Mouse (Mus musculus) bone marrow, adult 2 months (tissue): ENCODE measurements around the gene Dlst. TPM values are rescaled to one million over a fixed set of nuclear protein-coding genes. Genes with fewer than 3 reads are reported as not detected.

Experiments
- H3K27ac ChIP-seq: fragments of 200-500 bp; 2 replicates; pipeline ENCODE4 v1.5.1; 2012; ENCODE audit warnings: low read depth, mild to moderate bottlenecking, control low read depth, inconsistent platforms, low read length; ENCODE audit not compliant: control insufficient read depth, poor library complexity, insufficient read depth
- H3K4me1 ChIP-seq: fragments of 200-500 bp; 2 replicates; pipeline ENCODE4 v1.6.1; 2011; ENCODE audit warnings: low read length; ENCODE audit not compliant: control insufficient read depth, insufficient read depth
- H3K4me3 ChIP-seq: fragments of 200-500 bp; replicated peaks from 2 replicates; pipeline ENCODE3; 2011; ENCODE audit warnings: mild to moderate bottlenecking, low read depth, low read length, control low read depth; ENCODE audit not compliant: control insufficient read depth
- CTCF ChIP-seq: fragments of 200-500 bp; IDR thresholded peaks from 2 replicates; pipeline ENCODE4 v1.5.1; 2011; ENCODE audit warnings: low read length, control low read depth; ENCODE audit not compliant: control insufficient read depth, insufficient read depth
- POLR2A ChIP-seq: fragments of 200-500 bp; IDR thresholded peaks from 2 replicates; pipeline ENCODE4 v1.6.1; 2011; ENCODE audit warnings: low read depth, mild to moderate bottlenecking, control low read depth, low read length, borderline replicate concordance; ENCODE audit not compliant: control insufficient read depth
- WGBS: fragments of 180-500 bp; shearing (Covaris S2); methylation state at CpG from one replicate; pipeline ENCODE4 v1.1.7; 2018; 5-methylcytosine and 5-hydroxymethylcytosine counted together
- polyA plus RNA-seq: library from polyadenylated mRNA; stranded (reverse); fragments of >200 nt; gene quantifications from 2 replicates; pipeline ENCODE4 v1.2.4, GENCODE M21; 2011; ENCODE audit warnings: low replicate concordance; ENCODE audit not compliant: missing spikeins, insufficient read depth, insufficient read length

Dlst gene
- polyA plus RNA-seq, 1 experiment: 102 TPM

GRCm38 (mm10) chr12:85123108-85123530 is 12.5 kb downstream of the Dlst start:
- peaks cover 4% of the 10 kb centered on the region for H3K4me1 ChIP-seq
- H3K27ac ChIP-seq: peak overlapping the region; percentile 33; the same call in 1 of the 2 replicates
- 39% methylated on average over 9 of the region's 9 CpGs for WGBS
- TF ChIP-seq CTCF: no peak
- no peak for TF ChIP-seq POLR2A
- H3K4me3 ChIP-seq: no peak overlapping the region

- 62% methylated on average over 11 of the region's 11 CpGs for WGBS
Measured at GRCm38 (mm10) chr12:85123645-85124044, 13.0 kb downstream of the Dlst start.

GRCm38 (mm10) chr12:85124751-85125150 is 14.1 kb downstream of the Dlst start:
- no peak overlapping the region for H3K27ac ChIP-seq
- TF ChIP-seq CTCF: no peak
- no peak for TF ChIP-seq POLR2A

More at GRCm38 (mm10) chr12:85123645-85124044, 13.0 kb downstream of the Dlst start:
- Histone ChIP-seq H3K27ac (peak overlapping the region; percentile 45; the same call in 1 of the 2 replicates), H3K4me1 (peaks cover 6% of the 10 kb centered on the region), H3K4me3 (no peak overlapping the region)
- TF ChIP-seq CTCF: no peak
- TF ChIP-seq POLR2A: no peak

GRCm38 (mm10) chr12:85126986-85127603 is 16.5 kb downstream of the Dlst start:
- Histone ChIP-seq H3K27ac (no peak overlapping the region), H3K4me1 (peaks cover 8% of the 10 kb centered on the region), H3K4me3 (no peak overlapping the region)
- 55% methylated on average over 8 of the region's 8 CpGs for WGBS
- no peak for TF ChIP-seq CTCF
- TF ChIP-seq POLR2A: no peak

More at GRCm38 (mm10) chr12:85124751-85125150, 14.1 kb downstream of the Dlst start:
- no peak overlapping the region for H3K4me3 ChIP-seq
- 93% methylated on average over 5 of the region's 5 CpGs for WGBS
- peaks cover 8% of the 10 kb centered on the region for H3K4me1 ChIP-seq

- 53% methylated on average over 9 of the region's 9 CpGs for WGBS
- peaks cover 3% of the 10 kb centered on the region for H3K4me1 ChIP-seq
- no peak overlapping the region for H3K4me3 ChIP-seq
- H3K27ac ChIP-seq: peak overlapping the region; percentile 15; the same call in 1 of the 2 replicates
- TF ChIP-seq CTCF (no peak), POLR2A (no peak)
Measured at GRCm38 (mm10) chr12:85129426-85129978, 18.9 kb downstream of the Dlst start.

- TF ChIP-seq CTCF (no peak), POLR2A (no peak)
- 89% methylated on average over 6 of the region's 6 CpGs for WGBS
- Histone ChIP-seq H3K4me1 (peaks cover 3% of the 10 kb centered on the region), H3K27ac (no peak overlapping the region), H3K4me3 (no peak overlapping the region)
Measured at GRCm38 (mm10) chr12:85131361-85131760, 20.7 kb downstream of the Dlst start.

- no peak overlapping the region for H3K27ac ChIP-seq
- TF ChIP-seq POLR2A (no peak), CTCF (no peak)
- H3K4me1 ChIP-seq: peaks cover 2% of the 10 kb centered on the region
- WGBS: 48% methylated on average over 8 of the region's 8 CpGs
- H3K4me3 ChIP-seq: no peak overlapping the region
Measured at GRCm38 (mm10) chr12:85134043-85134794, 23.6 kb downstream of the Dlst start.

- no peak for TF ChIP-seq CTCF
- TF ChIP-seq POLR2A: no peak
- H3K4me1 ChIP-seq: no peaks in the 10 kb centered on the region
- 88% methylated on average over 19 of the region's 19 CpGs for WGBS
- no peak overlapping the region for H3K4me3 ChIP-seq
- H3K27ac ChIP-seq: no peak overlapping the region
Measured at GRCm38 (mm10) chr12:85135513-85136470, 25.2 kb downstream of the Dlst start.
